Mouse (Mus musculus) forebrain, embryonic 15.5 days (tissue): ENCODE measurements around the gene Msi2. TPM values are rescaled to one million over a fixed set of nuclear protein-coding genes. Genes with fewer than 3 reads are reported as not detected.

ENCODE experiments used
- ATAC-seq: fragments of 200-750 bp; cut with Nextera tagmentation; replicated peaks from 2 replicates; pipeline ENCODE4 v1.8.0; 2017; ENCODE audit warnings: mild to moderate bottlenecking, moderate TSS enrichment, moderate library complexity
- H3K27ac ChIP-seq: fragments of 300-500 bp; sonication (generic); replicated peaks from 2 replicates; pipeline ENCODE4 v1.5.1; 2015; ENCODE audit warnings: mild to moderate bottlenecking, inconsistent platforms
- H3K27me3 ChIP-seq: fragments of 300-500 bp; sonication (generic); 2 replicates; pipeline ENCODE4 v1.6.1; 2015; ENCODE audit warnings: inconsistent platforms
- H3K36me3 ChIP-seq: fragments of 300-500 bp; sonication (generic); 2 replicates; pipeline ENCODE4 v1.6.1; 2015; ENCODE audit warnings: mild to moderate bottlenecking, inconsistent platforms
- H3K4me1 ChIP-seq: fragments of 300-500 bp; sonication (generic); 2 replicates; pipeline ENCODE4 v1.6.1; 2015; ENCODE audit warnings: inconsistent platforms
- H3K4me2 ChIP-seq: fragments of 300-500 bp; sonication (generic); replicated peaks from 2 replicates; pipeline ENCODE4 v1.6.1; 2015; ENCODE audit warnings: mild to moderate bottlenecking, inconsistent platforms
- H3K4me3 ChIP-seq: fragments of 300-500 bp; sonication (generic); 2 replicates; pipeline ENCODE4 v1.5.1; 2015; ENCODE audit warnings: mild to moderate bottlenecking, inconsistent platforms
- H3K9ac ChIP-seq: fragments of 300-500 bp; sonication (generic); replicated peaks from 2 replicates; pipeline ENCODE4 v1.6.1; 2015; ENCODE audit warnings: mild to moderate bottlenecking, inconsistent platforms
- H3K9me3 ChIP-seq: fragments of 300-500 bp; sonication (generic); 2 replicates; pipeline ENCODE4 v1.6.1; 2016; ENCODE audit warnings: inconsistent platforms
- WGBS: fragments of 180-500 bp; shearing (Covaris S2); methylation state at CpG from one replicate; pipeline ENCODE4 v1.1.7; 2015; ENCODE audit warnings: mixed read lengths; 5-methylcytosine and 5-hydroxymethylcytosine counted together
- polyA plus RNA-seq: library from polyadenylated mRNA; unstranded; fragments of >200 nt; fragmentation: Nextera tagmentation; extraction: Ambion mirVana; gene quantifications from 2 replicates; pipeline ENCODE4 v1.2.1, GENCODE M21; 2015

Msi2 gene
- polyA plus RNA-seq, 1 experiment from 2014 or later = 27.1 TPM

GRCm38 (mm10) chr11:88628676-88629075, 89.6 kb downstream of the Msi2 start:
- 48% methylated on average over 3 of the region's 3 CpGs for WGBS
- Histone ChIP-seq H3K27me3 (no peaks in the 10 kb centered on the region), H3K4me1 (peaks cover 63% of the 10 kb centered on the region), H3K4me2 (no peak overlapping the region), H3K9ac (no peak overlapping the region), H3K36me3 (no peaks in the 10 kb centered on the region), H3K27ac (peak overlapping the region; percentile 85), H3K9me3 (no peaks in the 10 kb centered on the region), H3K4me3 (no peak overlapping the region)
- ATAC-seq = no peak

- H3K4me2 ChIP-seq = no peak overlapping the region
- H3K27me3 ChIP-seq = no peaks in the 10 kb centered on the region
- no peak overlapping the region for H3K9ac ChIP-seq
- 68% methylated on average over 7 of the region's 7 CpGs for WGBS
- H3K36me3 ChIP-seq = no peaks in the 10 kb centered on the region
- ATAC-seq = no peak
- 0 out of 2 replicates have a peak overlapping the region, but pooled peaks have one; percentile 13 for H3K27ac ChIP-seq
- no peaks in the 10 kb centered on the region for H3K9me3 ChIP-seq
- H3K4me3 ChIP-seq = no peak overlapping the region
- peaks cover 76% of the 10 kb centered on the region for H3K4me1 ChIP-seq
Measured at GRCm38 (mm10) chr11:88627327-88627726, 91.0 kb downstream of the Msi2 start.

DNA sequence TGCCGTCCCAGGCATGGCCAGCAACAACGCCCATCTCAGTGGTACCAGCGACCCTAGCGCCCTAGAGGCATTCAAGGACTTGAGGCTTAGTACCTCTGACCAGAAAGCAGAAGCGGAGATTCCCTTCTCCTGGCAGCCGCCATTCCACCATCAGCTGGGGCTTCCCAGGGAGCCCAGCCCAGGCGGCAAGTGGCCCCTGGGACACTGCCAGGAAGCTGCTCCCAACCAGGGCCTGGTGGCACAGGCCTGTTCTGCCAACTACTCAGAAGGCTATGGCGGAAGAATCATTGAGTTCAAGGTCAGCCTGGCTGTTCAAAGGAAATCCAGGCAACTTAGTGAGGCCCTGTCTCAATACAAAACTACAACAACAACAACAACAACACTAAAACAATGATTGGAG, 91.7 kb downstream of the Msi2 start:
- Histone ChIP-seq H3K4me3 (no peak overlapping the region), H3K9ac (no peak overlapping the region), H3K4me2 (no peak overlapping the region), H3K27ac (no peak overlapping the region), H3K36me3 (no peaks in the 10 kb centered on the region), H3K4me1 (peaks cover 84% of the 10 kb centered on the region), H3K9me3 (no peaks in the 10 kb centered on the region), H3K27me3 (no peaks in the 10 kb centered on the region)
- ATAC-seq = no peak
- WGBS = 50% methylated on average over 8 of the region's 8 CpGs

DNA sequence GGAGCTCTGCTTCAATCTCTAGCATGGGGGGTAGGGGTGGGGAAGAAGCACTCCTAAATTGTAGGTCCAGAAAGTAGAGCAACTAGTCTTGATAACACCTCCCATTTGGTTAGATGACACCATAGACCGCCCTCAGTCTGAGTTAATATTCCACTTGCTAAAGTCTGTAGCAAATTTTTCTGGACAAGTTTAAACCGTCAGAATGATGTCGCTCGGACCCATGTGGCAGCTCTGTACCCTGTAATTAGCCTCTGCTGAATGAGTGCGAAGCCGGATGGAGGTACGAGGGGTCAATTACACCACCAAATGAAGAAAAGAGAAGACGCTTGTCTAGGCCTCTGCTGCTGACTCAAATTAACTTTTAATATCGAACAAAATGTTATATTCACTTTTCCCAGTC, 92.3 kb downstream of the Msi2 start:
- Histone ChIP-seq H3K9me3 (no peaks in the 10 kb centered on the region), H3K4me1 (peaks cover 87% of the 10 kb centered on the region), H3K27ac (no peak overlapping the region), H3K4me3 (no peak overlapping the region), H3K36me3 (no peaks in the 10 kb centered on the region), H3K9ac (no peak overlapping the region), H3K27me3 (no peaks in the 10 kb centered on the region), H3K4me2 (no peak overlapping the region)
- no peak for ATAC-seq
- 32% methylated on average over 9 of the region's 9 CpGs for WGBS

DNA sequence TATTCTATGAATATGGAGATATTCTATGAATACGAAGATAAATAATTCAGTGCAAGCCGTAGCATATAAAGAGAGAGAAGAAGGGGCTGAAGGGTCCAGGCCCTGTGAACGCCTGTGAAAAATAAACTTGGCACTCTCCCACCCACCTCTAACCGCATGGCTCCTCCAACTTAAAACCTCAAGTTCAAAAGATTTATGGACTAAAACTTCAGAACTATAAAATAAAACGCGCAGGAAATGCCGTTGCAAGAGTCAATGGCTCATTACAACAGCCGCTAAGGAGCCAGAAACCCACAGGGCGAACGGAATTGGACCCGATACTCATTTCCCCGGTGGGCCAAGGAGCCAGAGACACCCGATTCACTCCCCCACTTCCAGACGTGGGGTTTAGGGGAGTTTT, 93.2 kb downstream of the Msi2 start:
- no peaks in the 10 kb centered on the region for H3K36me3 ChIP-seq

GRCm38 (mm10) chr11:88624627-88625026, 93.7 kb downstream of the Msi2 start:
- H3K4me2 ChIP-seq = no peak overlapping the region
- no peak for ATAC-seq
- no peaks in the 10 kb centered on the region for H3K36me3 ChIP-seq
- no peak overlapping the region for H3K4me3 ChIP-seq
- H3K9me3 ChIP-seq = no peaks in the 10 kb centered on the region
- peaks cover 88% of the 10 kb centered on the region for H3K4me1 ChIP-seq
- H3K9ac ChIP-seq = no peak overlapping the region
- 61% methylated on average over 6 of the region's 6 CpGs for WGBS
- no peak overlapping the region for H3K27ac ChIP-seq
- no peaks in the 10 kb centered on the region for H3K27me3 ChIP-seq

More for the DNA sequence above, 93.2 kb downstream of the Msi2 start:
- Histone ChIP-seq H3K27me3 (no peaks in the 10 kb centered on the region), H3K4me2 (no peak overlapping the region), H3K27ac (no peak overlapping the region), H3K4me3 (no peak overlapping the region), H3K9me3 (no peaks in the 10 kb centered on the region), H3K4me1 (peaks cover 86% of the 10 kb centered on the region), H3K9ac (no peak overlapping the region)
- no peak for ATAC-seq
- 70% methylated on average over 14 of the region's 14 CpGs for WGBS

DNA sequence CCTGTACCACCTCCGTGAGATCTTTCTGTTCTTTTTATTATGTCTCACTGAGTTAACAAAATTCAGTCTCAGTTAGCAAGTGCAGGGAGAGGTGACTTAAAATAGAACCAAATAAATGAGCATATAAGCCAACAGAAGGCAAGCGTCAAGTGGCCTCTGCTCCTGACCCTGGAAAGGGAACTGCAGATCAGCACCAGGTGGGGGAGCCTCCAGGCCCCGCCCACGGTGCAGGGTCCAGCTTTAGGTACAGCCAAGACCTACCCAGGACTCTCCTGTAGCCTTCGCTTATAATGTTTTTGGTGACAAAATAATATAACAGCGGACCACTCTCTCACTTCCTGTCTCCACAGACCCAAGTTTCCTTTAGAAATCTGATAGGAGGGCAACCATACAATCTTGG, 94.6 kb downstream of the Msi2 start:
- ATAC-seq = no peak
- Histone ChIP-seq H3K4me2 (no peak overlapping the region), H3K27ac (no peak overlapping the region), H3K9me3 (no peaks in the 10 kb centered on the region), H3K36me3 (no peaks in the 10 kb centered on the region), H3K27me3 (no peaks in the 10 kb centered on the region), H3K4me3 (no peak overlapping the region), H3K4me1 (peaks cover 88% of the 10 kb centered on the region), H3K9ac (no peak overlapping the region)
- 76% methylated on average over 6 of the region's 6 CpGs for WGBS

DNA sequence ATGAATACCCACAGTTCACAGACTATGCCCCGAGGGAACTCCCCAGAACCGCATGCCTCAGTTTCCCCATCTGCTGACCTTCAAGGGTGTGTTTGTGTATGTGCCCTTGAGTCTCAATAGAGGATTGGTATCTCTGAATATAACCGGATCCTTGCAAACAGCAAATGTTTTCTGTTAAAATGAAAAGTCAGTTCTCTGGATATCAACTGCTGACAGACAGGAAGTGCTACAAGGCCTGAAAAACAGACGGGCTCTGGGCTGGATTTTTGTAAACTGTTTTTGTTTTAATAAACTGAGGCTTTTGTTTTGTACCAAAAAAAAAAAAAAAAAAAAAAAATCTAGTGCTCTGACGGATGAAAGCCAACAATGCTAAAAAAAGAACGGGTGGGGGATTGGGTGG, 95.8 kb downstream of the Msi2 start:
- peaks cover 89% of the 10 kb centered on the region for H3K4me1 ChIP-seq
- H3K9ac ChIP-seq = no peak overlapping the region
- no peak overlapping the region for H3K27ac ChIP-seq
- no peak for ATAC-seq
- H3K4me3 ChIP-seq = no peak overlapping the region
- no peak overlapping the region for H3K4me2 ChIP-seq
- H3K36me3 ChIP-seq = no peaks in the 10 kb centered on the region
- WGBS = 47% methylated on average over 6 of the region's 6 CpGs
- H3K9me3 ChIP-seq = no peaks in the 10 kb centered on the region
- no peaks in the 10 kb centered on the region for H3K27me3 ChIP-seq

DNA sequence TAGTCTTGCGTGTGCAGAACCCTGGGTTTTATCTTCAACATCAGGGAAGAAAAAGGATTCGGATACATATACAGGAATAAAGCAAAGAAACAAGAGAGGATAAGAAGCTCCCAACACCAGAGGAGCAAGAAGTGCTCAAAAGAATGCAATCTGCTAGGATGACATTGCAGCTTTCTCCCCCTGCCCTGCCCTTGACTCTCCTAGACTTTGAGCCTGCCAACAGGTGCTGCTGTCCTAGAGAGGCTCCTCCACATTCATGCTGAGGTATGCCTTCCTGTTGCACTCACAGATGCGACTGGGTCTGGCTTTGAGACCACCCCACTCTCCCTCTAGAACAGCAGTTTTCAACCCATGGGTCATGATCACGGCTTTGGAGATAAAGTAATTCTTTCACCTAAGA, 96.5 kb downstream of the Msi2 start:
- no peak for ATAC-seq
- H3K27me3 ChIP-seq = no peaks in the 10 kb centered on the region
- H3K27ac ChIP-seq = peak overlapping the region; percentile 41
- H3K9ac ChIP-seq = no peak overlapping the region
- H3K4me3 ChIP-seq = no peak overlapping the region
- H3K36me3 ChIP-seq = no peaks in the 10 kb centered on the region
- H3K9me3 ChIP-seq = no peaks in the 10 kb centered on the region
- H3K4me2 ChIP-seq = no peak overlapping the region
- H3K4me1 ChIP-seq = peaks cover 89% of the 10 kb centered on the region
- WGBS = 87% methylated on average over 4 of the region's 4 CpGs

- no peaks in the 10 kb centered on the region for H3K9me3 ChIP-seq
- peak; percentile 58 for ATAC-seq
- peaks cover 78% of the 10 kb centered on the region for H3K4me1 ChIP-seq
- peak overlapping the region; percentile 84 for H3K27ac ChIP-seq
- no peak overlapping the region for H3K4me3 ChIP-seq
- no peaks in the 10 kb centered on the region for H3K27me3 ChIP-seq
- 6% methylated on average over 15 of the region's 15 CpGs for WGBS
- no peak overlapping the region for H3K9ac ChIP-seq
- no peaks in the 10 kb centered on the region for H3K36me3 ChIP-seq
- H3K4me2 ChIP-seq = no peak overlapping the region
Measured at GRCm38 (mm10) chr11:88620158-88620973, 97.9 kb downstream of the Msi2 start.

DNA sequence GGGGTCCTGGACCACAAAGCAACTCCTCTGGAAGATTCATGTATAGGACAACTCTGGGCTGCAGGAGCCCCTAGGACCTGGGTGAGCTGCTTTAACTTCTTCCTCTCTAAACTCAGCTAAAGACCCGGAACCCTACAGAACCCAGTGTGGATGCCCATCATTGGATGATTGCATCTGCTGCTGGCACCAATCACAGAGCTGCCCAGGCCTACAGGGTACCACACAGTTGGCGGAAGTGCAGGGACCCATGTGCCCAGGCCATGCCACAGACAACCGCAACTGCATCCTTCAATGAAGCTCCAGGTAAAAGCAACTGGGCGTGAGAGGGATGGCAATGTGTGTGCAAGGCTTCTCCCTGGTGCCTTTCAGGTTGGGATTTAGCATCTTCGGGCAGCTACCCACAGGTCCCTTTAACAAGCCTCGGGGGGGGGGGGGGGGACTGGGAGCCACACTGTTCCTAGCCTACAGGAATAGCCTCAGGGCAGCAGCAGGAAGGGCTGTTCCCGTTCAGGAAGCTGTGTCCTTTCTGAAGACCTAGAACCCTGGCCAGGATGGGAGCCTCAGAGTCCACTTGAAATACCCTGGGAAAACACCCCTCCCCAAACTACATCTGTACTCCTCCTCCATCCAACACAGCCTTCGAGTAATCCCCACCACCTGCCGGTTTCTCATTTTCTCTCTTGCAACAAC, 98.7 kb downstream of the Msi2 start:
- Histone ChIP-seq H3K4me2 (no peak overlapping the region), H3K27me3 (no peaks in the 10 kb centered on the region), H3K4me3 (no peak overlapping the region), H3K4me1 (peaks cover 76% of the 10 kb centered on the region), H3K9ac (no peak overlapping the region), H3K9me3 (no peaks in the 10 kb centered on the region), H3K27ac (peak overlapping the region; percentile 84), H3K36me3 (no peaks in the 10 kb centered on the region)
- no peak for ATAC-seq
- 39% methylated on average over 9 of the region's 9 CpGs for WGBS

DNA sequence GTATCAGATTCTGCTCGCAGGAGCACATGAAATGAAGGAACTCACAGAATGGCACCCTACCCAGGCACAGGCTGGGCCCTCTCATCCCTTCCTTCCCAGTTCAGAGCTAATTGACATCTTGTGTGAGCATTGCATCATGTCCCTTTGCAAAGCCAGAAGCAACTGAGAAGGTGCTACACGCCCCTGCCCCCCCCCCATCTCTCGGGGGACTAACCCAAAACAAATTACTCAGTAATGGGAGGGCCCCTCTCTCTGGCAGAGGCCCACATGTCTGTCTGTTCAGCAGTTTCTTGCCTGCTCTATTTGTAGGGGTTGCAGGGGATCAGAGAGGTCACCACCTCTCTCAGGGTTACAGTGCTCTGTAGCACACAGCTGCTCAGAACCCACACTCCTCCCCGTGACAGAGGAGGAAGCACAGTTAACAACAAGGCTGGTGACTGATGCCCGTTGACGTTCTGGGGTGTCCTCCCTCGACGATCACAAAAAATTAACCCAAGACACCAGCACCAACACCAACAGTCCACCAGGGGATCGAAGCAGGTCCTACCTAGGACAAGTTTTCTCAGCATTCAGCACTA, 99.5 kb downstream of the Msi2 start:
- no peak overlapping the region for H3K9ac ChIP-seq
- WGBS = 35% methylated on average over 9 of the region's 9 CpGs
- ATAC-seq = peak; percentile 20; the same call in 1 of the 2 replicates

More for the DNA sequence above, 99.5 kb downstream of the Msi2 start:
- Histone ChIP-seq H3K36me3 (no peaks in the 10 kb centered on the region), H3K9me3 (no peaks in the 10 kb centered on the region), H3K4me2 (no peak overlapping the region), H3K27me3 (no peaks in the 10 kb centered on the region), H3K27ac (peak overlapping the region; percentile 84), H3K4me3 (no peak overlapping the region), H3K4me1 (peaks cover 81% of the 10 kb centered on the region)
